1 mouse cellular context compared by ENCODE assay signal in genomic region chr19:46988231-46989087, GRCm38 (mm10).
A peak's percentile ranks its signal among the peaks of the same experiment; 100 is the strongest.
TF ChIP-seq lines count a peak whose summit lies in the region.

No protein-coding gene starts in this region.

TF ChIP-seq in MEL, 35 proteins besides CTCF, POLR2A, EP300 and RAD21 (continued from another document):
- TF ChIP-seq BHLHE40 (IDR thresholded peaks at IDR 0.05; ENCODE audit: borderline replicate concordance, low read depth, low read length) (peak; percentile 76), UBTF (IDR thresholded peaks at IDR 0.05; ENCODE audit: borderline replicate concordance, insufficient read depth, low read depth, low read length) (peak; percentile 81; the same call in 1 of the 2 replicates), GABPA (IDR thresholded peaks at IDR 0.05; ENCODE audit: low read depth, low read length) (peak; percentile 77; the same call in 1 of the 2 replicates), ETS1 (IDR thresholded peaks at IDR 0.05; ENCODE audit: low read depth, low read length) (peak; percentile 98), KAT2A (conservative IDR thresholded peaks at IDR 0.05; ENCODE audit: low read depth, low read length) (0 out of 2 replicates have a peak, but pooled peaks have one; percentile 19), TCF12 (IDR thresholded peaks at IDR 0.05; ENCODE audit: low read depth, low read length) (peak; percentile 97), JUND (IDR thresholded peaks at IDR 0.05; ENCODE audit: low read depth, low read length) (no peak), MYC (IDR thresholded peaks at IDR 0.05; ENCODE audit: low read depth, low read length) (no peak), TAL1 (IDR thresholded peaks at IDR 0.05; ENCODE audit: low read length) (peak; percentile 95), USF1 (IDR thresholded peaks at IDR 0.05; ENCODE audit: low read depth, low read length) (no peak), SMC3 (IDR thresholded peaks at IDR 0.05; ENCODE audit: low read depth, low read length) (peak; percentile 20; the same call in 1 of the 2 replicates)
